Mouse (Mus musculus): ENCODE results near the gene Syn3. TPM values are rescaled to one million over a fixed set of nuclear protein-coding genes. Genes with fewer than 3 reads are reported as not detected.

Gene Syn3
- total RNA-seq, 2 experiments from 2014 or later, result 21.1 to 22.2 TPM

DNA sequence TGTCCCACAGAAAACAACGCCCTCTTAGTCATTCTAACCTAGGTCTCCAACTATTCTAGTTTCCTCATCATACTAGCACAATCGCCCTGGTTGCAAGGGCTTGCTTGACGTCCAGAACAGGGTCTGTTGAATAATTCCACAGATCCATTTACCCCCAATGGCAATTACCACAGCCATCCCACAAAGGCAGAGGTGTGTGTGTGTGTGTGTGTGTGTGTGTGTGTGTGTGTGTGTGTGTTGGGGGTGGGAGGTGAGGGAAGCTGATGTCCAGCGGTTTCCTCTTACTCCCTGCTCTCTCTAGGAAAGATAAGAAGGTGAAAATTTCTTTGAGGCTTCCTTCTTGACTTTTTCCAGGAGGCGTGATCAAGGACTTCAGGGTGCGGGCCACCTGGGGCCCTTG lies 198.9 kb downstream of the Syn3 start:
- TF ChIP-seq CTCF (conservative IDR thresholded peaks at IDR 0.05), result no peak
- Histone ChIP-seq H3K27ac (peak overlapping the region; percentile 37; the same call in 1 of the 2 replicates), H3K4me3 (peak overlapping the region; percentile 73)
- DNase-seq (ENCODE audit: low spot score in 2 of 2), result no peak

GRCm38 (mm10) chr10:86298326-86298725 lies 200.4 kb downstream of the Syn3 start:
- Histone ChIP-seq H3K27ac (no peak overlapping the region), H3K4me3 (no peak overlapping the region)
- no peak for TF ChIP-seq CTCF (conservative IDR thresholded peaks at IDR 0.05)
- no peak for DNase-seq (ENCODE audit: low spot score in 2 of 2)

- no peak overlapping the region for H3K27ac ChIP-seq
- DNase-seq (ENCODE audit: low spot score in 2 of 2), result no peak
- TF ChIP-seq CTCF (conservative IDR thresholded peaks at IDR 0.05), result no peak
- no peak overlapping the region for H3K4me3 ChIP-seq
Observed at GRCm38 (mm10) chr10:86297307-86297706, 201.4 kb downstream of the Syn3 start.

- TF ChIP-seq CTCF (conservative IDR thresholded peaks at IDR 0.05), result peak; percentile 99
- peak; percentile 83 to 84 for DNase-seq (ENCODE audit: low spot score in 2 of 2)
- Histone ChIP-seq H3K4me3 (peak overlapping the region; percentile 35; the same call in 1 of the 2 replicates), H3K27ac (no peak overlapping the region)
Observed at GRCm38 (mm10) chr10:86296111-86296510, 202.6 kb downstream of the Syn3 start.

DNA sequence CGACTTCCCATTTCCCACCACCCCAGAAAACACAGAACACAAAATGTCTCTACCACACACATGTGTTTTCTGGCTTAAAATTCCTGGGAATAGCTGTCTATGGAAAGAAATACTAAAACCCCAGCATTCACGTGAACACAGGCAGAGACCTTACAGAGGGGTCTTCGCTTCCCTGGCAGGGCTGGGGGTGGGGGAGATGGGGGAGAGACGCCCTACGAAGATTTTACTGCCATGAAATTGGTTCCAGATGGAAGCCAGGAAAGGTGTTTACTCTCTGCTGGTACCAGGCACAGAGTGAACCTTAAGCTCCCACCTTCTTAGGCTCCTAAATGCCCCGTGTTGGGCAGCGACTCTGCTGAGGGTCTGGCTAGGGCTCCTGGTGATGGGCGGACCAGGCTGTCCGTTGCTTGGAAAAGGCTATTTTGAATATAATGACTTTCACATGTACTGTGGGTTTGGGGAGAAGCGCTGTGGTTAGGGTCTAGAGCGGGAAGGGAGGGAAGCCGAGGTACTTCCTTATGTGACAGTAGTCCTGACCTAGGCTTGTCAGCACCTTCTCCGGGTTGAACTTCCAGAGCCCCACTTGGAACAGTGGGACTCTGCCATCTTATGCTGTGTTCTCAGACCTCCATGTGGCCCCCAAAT lies 203.1 kb downstream of the Syn3 start:
- TF ChIP-seq CTCF (conservative IDR thresholded peaks at IDR 0.05), result no peak
- peak overlapping the region; percentile 35; the same call in 1 of the 2 replicates for H3K4me3 ChIP-seq
- no peak overlapping the region for H3K27ac ChIP-seq
- DNase-seq (ENCODE audit: low spot score in 2 of 2), result no peak

- no peak for DNase-seq (ENCODE audit: low spot score in 2 of 2)
Observed at GRCm38 (mm10) chr10:86294599-86295365, 203.9 kb downstream of the Syn3 start.

DNA sequence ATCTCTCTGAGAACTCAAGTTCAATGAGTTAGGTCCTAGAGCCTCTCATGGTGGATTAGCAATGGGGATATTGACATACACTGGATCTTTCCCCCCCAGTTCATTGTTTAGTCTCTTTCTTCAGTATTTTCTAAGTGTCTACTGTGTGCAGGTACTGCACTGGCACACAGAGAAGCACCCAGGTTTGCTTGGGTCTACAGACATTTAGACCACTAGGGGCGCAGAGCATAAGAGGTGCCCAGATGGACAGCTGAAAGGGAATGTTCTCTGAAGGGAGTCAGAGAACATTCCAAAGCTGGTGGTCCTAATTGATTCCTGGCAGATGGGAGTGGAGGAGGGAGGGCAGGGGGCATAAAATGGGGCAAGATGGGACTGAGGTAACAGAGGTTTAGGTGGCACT lies 204.8 kb downstream of the Syn3 start:
- TF ChIP-seq CTCF (conservative IDR thresholded peaks at IDR 0.05), result peak; percentile 48
- DNase-seq (ENCODE audit: low spot score in 2 of 2), result no peak
- Histone ChIP-seq H3K27ac (no peak overlapping the region), H3K4me3 (no peak overlapping the region)

More at GRCm38 (mm10) chr10:86294599-86295365, 203.9 kb downstream of the Syn3 start:
- Histone ChIP-seq H3K27ac (no peak overlapping the region), H3K4me3 (no peak overlapping the region)
- no peak for TF ChIP-seq CTCF (conservative IDR thresholded peaks at IDR 0.05)

GRCm38 (mm10) chr10:86290109-86290771 lies 208.5 kb downstream of the Syn3 start:
- Histone ChIP-seq H3K27ac (no peak overlapping the region), H3K4me3 (no peak overlapping the region)
- no peak for DNase-seq (ENCODE audit: low spot score in 2 of 2)
- TF ChIP-seq CTCF (conservative IDR thresholded peaks at IDR 0.05), result no peak

DNA sequence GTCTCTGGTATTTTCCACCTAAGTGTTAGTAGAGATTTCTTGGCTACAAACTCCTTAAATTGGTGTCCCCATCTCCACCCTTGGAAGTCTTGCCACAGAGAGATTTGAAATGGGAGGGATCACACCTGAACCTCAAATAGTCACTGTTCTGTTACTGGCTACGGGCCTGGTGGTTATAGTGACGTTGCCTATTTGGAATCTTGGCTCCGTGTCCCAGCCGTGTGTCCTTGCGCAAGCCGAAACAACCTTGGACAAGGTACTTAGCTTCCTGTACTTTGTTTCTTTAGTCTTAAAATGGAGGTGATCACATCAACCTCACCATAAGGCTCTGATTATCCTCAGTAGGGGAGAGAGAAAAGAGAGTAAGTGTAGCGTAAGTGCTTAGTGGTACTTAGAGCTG lies 212.2 kb downstream of the Syn3 start:
- no peak for DNase-seq (ENCODE audit: low spot score in 2 of 2)
- no peak for TF ChIP-seq CTCF (conservative IDR thresholded peaks at IDR 0.05)
- Histone ChIP-seq H3K4me3 (no peak overlapping the region), H3K27ac (no peak overlapping the region)

- no peak overlapping the region for H3K27ac ChIP-seq
- no peak for DNase-seq (ENCODE audit: low spot score in 2 of 2)
- TF ChIP-seq CTCF (conservative IDR thresholded peaks at IDR 0.05), result 0 out of 2 replicates have a peak, but pooled peaks have one; percentile 9
- H3K4me3 ChIP-seq, result no peak overlapping the region
Observed at GRCm38 (mm10) chr10:86281238-86281637, 217.5 kb downstream of the Syn3 start.

GRCm38 (mm10) chr10:86279579-86280168 lies 219.0 kb downstream of the Syn3 start:
- no peak overlapping the region for H3K4me3 ChIP-seq
- no peak for DNase-seq (ENCODE audit: low spot score in 2 of 2)
- TF ChIP-seq CTCF (conservative IDR thresholded peaks at IDR 0.05), result no peak
- no peak overlapping the region for H3K27ac ChIP-seq

DNA sequence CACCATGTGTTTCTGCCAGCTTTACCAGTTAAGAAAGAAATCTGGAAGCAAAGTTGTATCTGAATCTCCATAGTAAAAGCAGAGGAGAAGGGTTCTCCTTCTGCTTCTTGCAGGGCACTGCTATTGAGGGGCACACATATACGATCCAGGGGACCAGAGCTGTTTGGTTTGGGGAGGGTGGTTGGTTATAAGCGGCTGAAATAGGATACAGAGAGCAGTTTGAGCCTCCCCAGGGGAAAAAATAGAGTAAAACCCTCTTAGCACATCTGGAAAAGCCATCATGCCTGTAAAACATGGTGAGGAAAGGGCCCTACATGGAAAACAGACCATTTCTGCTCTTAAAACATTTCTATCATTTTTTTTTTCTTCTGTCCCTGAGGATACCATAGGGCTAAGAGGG lies 220.2 kb downstream of the Syn3 start:
- Histone ChIP-seq H3K27ac (no peak overlapping the region), H3K4me3 (no peak overlapping the region)
- no peak for TF ChIP-seq CTCF (conservative IDR thresholded peaks at IDR 0.05)
- no peak for DNase-seq (ENCODE audit: low spot score in 2 of 2)

GRCm38 (mm10) chr10:86277327-86277726 lies 221.4 kb downstream of the Syn3 start:
- no peak for DNase-seq (ENCODE audit: low spot score in 2 of 2)

More at GRCm38 (mm10) chr10:86277327-86277726, 221.4 kb downstream of the Syn3 start:
- no peak overlapping the region for H3K27ac ChIP-seq
- H3K4me3 ChIP-seq, result no peak overlapping the region
- TF ChIP-seq CTCF (conservative IDR thresholded peaks at IDR 0.05), result no peak
